Mouse (Mus musculus) liver, embryonic 14.5 days (tissue): Measurements from ENCODE around the gene Dtnbp1. TPM values are rescaled to one million over a fixed set of nuclear protein-coding genes. Genes with fewer than 3 reads are reported as not detected.

ENCODE experiments used
- ATAC-seq: fragments of 200-750 bp; cut with Nextera tagmentation; 2 replicates; pipeline ENCODE4 v1.8.0; 2017; ENCODE audit warnings: moderate number of reproducible peaks, mild to moderate bottlenecking, moderate library complexity; ENCODE audit not compliant: insufficient read depth
- DNase-seq, 3 experiments: peaks; one replicate each; pipeline ENCODE4 v3.0.0-alpha.2; 2012 to 2013; ENCODE audit warnings: low read depth in 3 of 3, low spot score in 3 of 3
- H3K27ac ChIP-seq: fragments of 300-500 bp; sonication (generic); 2 replicates; pipeline ENCODE4 v1.5.1; 2014; ENCODE audit warnings: moderate library complexity, mild to moderate bottlenecking, control low read depth, inconsistent platforms
- H3K27me3 ChIP-seq: fragments of 300-500 bp; sonication (generic); 2 replicates; pipeline ENCODE4 v1.6.1; 2014; ENCODE audit warnings: mild to moderate bottlenecking, low read length, moderate library complexity; ENCODE audit not compliant: control insufficient read depth, insufficient read depth
- H3K36me3 ChIP-seq: fragments of 300-500 bp; sonication (generic); replicated peaks from 2 replicates; pipeline ENCODE4 v1.6.1; 2014; ENCODE audit warnings: low read depth; ENCODE audit not compliant: control insufficient read depth, insufficient read depth
- H3K4me1 ChIP-seq, 2 experiments: fragments of 200-500 bp in 1 of 2; fragments of 300-500 bp in 1 of 2; sonication (generic) in 1 of 2; replicated peaks; 2 replicates each; pipeline ENCODE4 v1.6.1; 2012 to 2014; ENCODE audit warnings: antibody characterized with exemption in 1 of 2, inconsistent platforms in 1 of 2, low read length in 1 of 2; ENCODE audit not compliant: control insufficient read depth in 2 of 2, insufficient read depth in 2 of 2
- H3K4me2 ChIP-seq: fragments of 300-500 bp; sonication (generic); 2 replicates; pipeline ENCODE4 v1.6.1; 2014; ENCODE audit warnings: low read depth, mild to moderate bottlenecking, control low read depth, moderate library complexity
- H3K4me3 ChIP-seq, 2 experiments: fragments of 200-500 bp in 1 of 2; fragments of 300-500 bp in 1 of 2; sonication (generic) in 1 of 2; 2 replicates each; pipeline ENCODE4 v1.5.1; 2012 to 2014; ENCODE audit warnings: low read depth in 2 of 2, low read length in 2 of 2, mild to moderate bottlenecking in 2 of 2, control low read depth in 1 of 2, inconsistent platforms in 1 of 2, moderate library complexity in 1 of 2; ENCODE audit not compliant: insufficient read depth in 1 of 2
- H3K9ac ChIP-seq: fragments of 300-500 bp; sonication (generic); replicated peaks from 2 replicates; pipeline ENCODE4 v1.6.1; 2014; ENCODE audit warnings: mild to moderate bottlenecking, control low read depth, moderate library complexity
- H3K9me3 ChIP-seq: fragments of 300-500 bp; sonication (generic); 2 replicates; pipeline ENCODE4 v1.6.1; 2016; ENCODE audit warnings: low read length, mixed read lengths; ENCODE audit not compliant: control insufficient read depth
- CTCF ChIP-seq: IDR thresholded peaks from 2 replicates; pipeline ENCODE4 v1.5.1; 2016; ENCODE audit warnings: antibody characterized with exemption, low read depth, control low read depth
- EP300 ChIP-seq: IDR thresholded peaks from 2 replicates; pipeline ENCODE4 v1.6.1; 2016; ENCODE audit warnings: antibody characterized with exemption, low read depth
- WGBS: fragments of 180-500 bp; shearing (Covaris S2); extraction: QIAGEN DNeasy Blood & Tissue Kit; methylation state at CpG from one replicate; pipeline ENCODE4 v1.1.7; 2014; ENCODE audit not compliant: insufficient replicate concordance; 5-methylcytosine and 5-hydroxymethylcytosine counted together
- polyA plus RNA-seq, 2 experiments: library from polyadenylated mRNA; depleted of rRNA in 1 of 2; stranded (reverse) in 1 of 2; unstranded in 1 of 2; fragments of >200 nt; fragmentation: Nextera tagmentation in 1 of 2; extraction: Ambion mirVana in 1 of 2; gene quantifications; 2 replicates each; pipeline versions ENCODE4 v1.2.1 to v1.2.3; 2012 to 2014

The Dtnbp1 gene
- polyA plus RNA-seq, 2 experiments = 18.9 to 25.0 TPM

- Histone ChIP-seq H3K9me3 (no peaks in the 10 kb centered on the region), H3K4me1 (peaks cover 0 to 13% of the 10 kb centered on the region in 2 experiments; a peak in 2 of 4 replicates), H3K27ac (no peak overlapping the region), H3K27me3 (peaks cover 3% of the 10 kb centered on the region), H3K9ac (no peak overlapping the region), H3K4me3 (no peak overlapping the region), H3K4me2 (no peak overlapping the region), H3K36me3 (no peaks in the 10 kb centered on the region)
- WGBS = 60% methylated on average over 4 of the region's 4 CpGs
- DNase-seq (no peak), ATAC-seq (no peak)
- no peak for TF ChIP-seq CTCF
- no peak for TF ChIP-seq EP300
Observed at GRCm38 (mm10) chr13:45036417-45036816, 34.5 kb upstream of the Dtnbp1 start.

- ATAC-seq (no peak), DNase-seq (no peak)
- H3K4me3 ChIP-seq = no peak overlapping the region
- H3K9ac ChIP-seq = no peak overlapping the region
- 58% methylated on average over 7 of the region's 7 CpGs for WGBS
- H3K4me2 ChIP-seq = no peak overlapping the region
- no peaks in the 10 kb centered on the region for H3K9me3 ChIP-seq
- H3K4me1 ChIP-seq = peaks cover 0 to 15% of the 10 kb centered on the region in 2 experiments; a peak in 2 of 4 replicates
- no peak for TF ChIP-seq CTCF
- H3K27me3 ChIP-seq = peaks cover 3% of the 10 kb centered on the region
- no peaks in the 10 kb centered on the region for H3K36me3 ChIP-seq
- no peak overlapping the region for H3K27ac ChIP-seq
Observed at GRCm38 (mm10) chr13:45034759-45035158, 32.8 kb upstream of the Dtnbp1 start.

GRCm38 (mm10) chr13:45033360-45033759 is 31.4 kb upstream of the Dtnbp1 start:
- Histone ChIP-seq H3K4me1 (peaks cover 0 to 15% of the 10 kb centered on the region in 2 experiments; a peak in 2 of 4 replicates), H3K4me3 (no peak overlapping the region), H3K27me3 (peaks cover 3% of the 10 kb centered on the region), H3K9me3 (no peaks in the 10 kb centered on the region), H3K27ac (no peak overlapping the region), H3K36me3 (no peaks in the 10 kb centered on the region), H3K4me2 (no peak overlapping the region), H3K9ac (no peak overlapping the region)
- no peak for DNase-seq
- TF ChIP-seq EP300 = no peak
- no peak for TF ChIP-seq CTCF
- no peak for ATAC-seq
- 73% methylated on average over 10 of the region's 10 CpGs for WGBS

GRCm38 (mm10) chr13:45032484-45032883 is 30.5 kb upstream of the Dtnbp1 start:
- no peak for TF ChIP-seq EP300
- TF ChIP-seq CTCF = no peak
- ATAC-seq (no peak), DNase-seq (no peak)
- Histone ChIP-seq H3K4me1 (peaks cover 0 to 15% of the 10 kb centered on the region in 2 experiments; a peak in 2 of 4 replicates), H3K4me2 (no peak overlapping the region), H3K9ac (no peak overlapping the region), H3K9me3 (no peaks in the 10 kb centered on the region), H3K36me3 (no peaks in the 10 kb centered on the region), H3K27me3 (peaks cover 3% of the 10 kb centered on the region), H3K27ac (no peak overlapping the region), H3K4me3 (no peak overlapping the region)
- WGBS = 17% methylated on average over 4 of the region's 4 CpGs

GRCm38 (mm10) chr13:45031748-45032147 is 29.8 kb upstream of the Dtnbp1 start:
- H3K4me2 ChIP-seq = no peak overlapping the region
- ATAC-seq (no peak), DNase-seq (no peak)

More at GRCm38 (mm10) chr13:45031748-45032147, 29.8 kb upstream of the Dtnbp1 start:
- no peak overlapping the region for H3K27ac ChIP-seq
- peaks cover 3% of the 10 kb centered on the region for H3K27me3 ChIP-seq
- no peaks in the 10 kb centered on the region for H3K36me3 ChIP-seq
- peaks cover 0 to 15% of the 10 kb centered on the region in 2 experiments; a peak in 2 of 4 replicates for H3K4me1 ChIP-seq
- peak; percentile 25; the same call in 1 of the 2 replicates for TF ChIP-seq EP300
- TF ChIP-seq CTCF = no peak
- no peaks in the 10 kb centered on the region for H3K9me3 ChIP-seq
- H3K4me3 ChIP-seq = no peak overlapping the region
- no peak overlapping the region for H3K9ac ChIP-seq
- 11% methylated on average over 7 of the region's 7 CpGs for WGBS
